Mouse (Mus musculus) adrenal gland, adult 18-20 months (tissue): Measurements from ENCODE around the gene Tbxas1. TPM values are rescaled to one million over a fixed set of nuclear protein-coding genes. Genes with fewer than 3 reads are reported as not detected.

ENCODE experiments used
- DNase-seq, 2 experiments: peaks; one replicate each; pipeline ENCODE4 v3.0.0; 2021 to 2022; ENCODE audit warnings: low spot score in 2 of 2
- long read RNA-seq, 2 experiments: library from polyadenylated mRNA; stranded (forward); transcript quantifications; one replicate each; pipeline ENCODE4 v2.0.0; 2021
- total RNA-seq, 2 experiments: library from RNA; stranded (reverse); gene quantifications; 1 replicate in 1 of 2; 2 replicates in 1 of 2; pipeline ENCODE4 v1.2.3; 2021

Gene Tbxas1
- 1 to 10 TPM; 6.4 to 6.6 TPM for total RNA-seq
- long read RNA-seq, experiment 1, partial matches to known transcripts: 0 of 4 reads
- long read RNA-seq, experiment 1, other reads (novel, unspliced or antisense): 2 of 4 reads
- long read RNA-seq, experiment 2, partial matches to known transcripts: 0 of 10 reads
- long read RNA-seq, experiment 2, other reads (novel, unspliced or antisense): 9 of 10 reads

DNA sequence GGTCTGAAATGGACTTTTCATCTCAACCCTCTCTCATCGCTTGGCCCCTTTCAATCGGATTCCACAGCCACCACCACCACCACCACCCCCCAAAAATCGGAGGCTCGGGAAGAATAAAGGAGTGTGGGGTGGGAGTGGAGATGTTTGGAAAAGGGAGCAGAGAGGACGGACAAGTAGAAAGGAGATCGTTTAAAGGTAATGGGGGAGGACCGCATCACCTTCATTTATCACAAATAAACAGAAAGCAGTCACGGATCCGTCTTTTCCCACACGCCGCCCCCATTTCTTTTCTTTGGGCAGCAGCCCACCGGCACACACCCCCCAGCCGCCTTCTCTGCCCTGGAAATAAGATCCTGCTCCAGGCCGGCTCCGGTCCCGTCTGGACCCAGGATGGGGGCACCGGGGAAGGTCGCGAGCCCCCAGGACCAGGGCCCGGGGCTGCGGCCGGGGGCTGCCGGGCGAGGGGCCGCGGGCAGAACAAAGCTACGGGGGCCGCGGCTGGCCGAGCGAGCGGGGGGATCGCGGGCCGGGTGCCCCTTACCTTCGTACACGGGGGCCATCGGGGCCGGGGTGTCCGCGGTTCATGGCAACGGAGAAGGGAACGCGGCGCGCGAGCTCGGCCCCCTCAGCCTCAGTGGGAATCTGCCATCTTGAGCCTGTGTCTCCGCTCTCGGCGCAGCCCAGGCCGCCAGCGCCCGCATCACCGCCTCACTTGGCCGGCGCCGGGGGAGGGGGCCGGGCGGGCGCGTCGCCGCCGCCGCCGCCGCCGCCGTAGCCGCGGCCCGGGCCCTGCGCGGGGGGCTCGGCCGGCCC is at the start of gene Tbxas1:
TSS of gene Tbxas1 (plus strand) at position 147 of the 813 bp plus-strand sequence.
- DNase-seq: peak; percentile 47 to 62

GRCm38 (mm10) chr6:38825886-38826285 is 49.3 kb upstream of the Tbxas1 start:
- DNase-seq: no peak

DNA sequence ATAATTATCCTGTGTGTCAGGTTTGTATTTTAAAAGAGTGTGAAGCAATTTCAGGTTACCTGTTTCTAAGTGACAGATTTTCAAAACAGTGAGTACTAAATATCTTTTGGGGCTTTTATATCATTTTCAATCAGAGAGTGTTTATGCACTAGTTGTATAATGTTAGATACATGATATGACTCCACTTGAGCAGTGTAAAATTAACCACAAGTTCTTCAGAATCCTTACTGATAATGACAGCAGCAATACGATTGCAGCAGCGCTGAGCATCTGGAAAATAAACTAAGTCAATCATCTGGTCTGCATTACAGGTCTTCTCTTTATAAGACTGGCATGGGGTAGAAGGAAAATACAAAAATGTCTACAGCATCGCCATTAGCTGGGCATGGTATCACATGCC is 48.3 kb upstream of the Tbxas1 start:
- DNase-seq: no peak

DNA sequence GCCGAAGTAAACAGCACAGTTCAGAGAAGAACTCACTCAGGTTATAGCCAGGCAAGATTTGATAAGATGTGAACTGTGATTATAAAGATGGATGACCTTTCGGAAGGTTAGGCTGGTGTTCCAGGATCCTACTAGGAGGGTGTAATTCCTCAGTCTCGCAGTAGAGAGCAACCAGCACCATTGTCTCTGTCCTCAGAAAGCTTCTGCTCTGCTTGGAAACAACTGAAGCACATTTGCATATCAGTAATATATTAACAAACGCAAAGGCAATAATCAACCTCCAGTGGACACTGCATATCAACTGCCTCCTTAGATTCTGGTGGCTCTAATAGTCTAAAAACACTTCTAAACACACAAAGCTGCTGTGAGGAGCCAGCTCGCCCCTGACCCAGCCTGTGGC is 47.8 kb upstream of the Tbxas1 start:
- no peak for DNase-seq

DNA sequence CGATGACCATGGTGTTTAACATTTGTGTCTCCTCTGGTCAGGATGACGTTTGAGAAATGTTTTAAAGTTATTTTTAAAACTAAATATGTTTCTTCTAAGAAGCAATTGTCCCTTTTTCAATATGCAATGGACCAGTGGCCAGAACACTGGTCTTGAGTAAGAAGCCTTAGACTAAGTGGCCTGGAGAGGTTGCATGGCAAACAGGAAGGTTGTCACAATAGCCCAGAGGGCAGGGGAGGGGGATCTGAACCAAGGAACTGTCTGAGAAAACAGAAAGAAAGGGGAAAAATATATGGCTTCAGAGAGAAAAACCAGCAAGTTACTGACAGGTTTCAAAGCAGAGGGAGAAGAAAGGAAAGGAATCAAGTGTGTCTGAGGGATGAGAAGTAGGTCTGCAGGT is 47.0 kb upstream of the Tbxas1 start:
- no peak for DNase-seq

DNA sequence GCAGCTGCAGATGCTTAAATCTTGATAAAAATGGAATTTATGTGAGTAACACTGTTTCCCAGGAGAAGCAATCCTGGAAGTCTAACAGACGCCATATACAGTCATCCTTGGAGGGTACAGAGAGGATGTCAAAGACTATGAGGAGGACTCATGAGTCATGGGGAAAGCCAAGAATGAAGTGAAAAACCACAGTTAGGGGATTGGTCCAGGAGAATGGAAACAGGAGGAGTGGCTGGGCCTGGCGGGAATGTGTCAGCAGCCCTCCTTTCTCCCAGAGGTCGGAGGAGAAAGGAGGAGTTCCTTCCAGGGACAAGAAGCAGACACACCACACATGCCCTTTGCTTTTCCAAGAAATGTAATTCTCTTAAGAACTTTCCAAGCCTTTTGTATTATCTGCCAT is 45.8 kb upstream of the Tbxas1 start:
- no peak for DNase-seq

DNA sequence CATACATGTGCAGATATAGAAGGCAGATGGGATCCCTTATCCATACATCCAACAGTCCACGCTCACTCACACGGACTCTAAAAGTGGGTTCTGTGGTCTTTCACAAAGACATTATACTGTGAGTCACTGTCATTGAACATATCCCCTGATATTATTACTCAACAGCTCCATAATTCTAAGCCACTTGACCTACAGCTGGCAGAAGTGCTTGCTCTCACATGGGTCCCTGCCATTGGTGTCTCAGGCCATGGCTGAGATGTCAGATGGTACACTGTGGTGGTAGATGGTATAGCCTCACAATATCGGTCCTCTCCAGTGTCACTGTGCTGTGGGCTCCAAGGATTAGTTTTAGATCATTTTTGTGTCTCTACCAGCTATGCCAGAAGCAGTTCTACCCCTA is 41.5 kb upstream of the Tbxas1 start:
- peak in 1 of 2 experiments; percentile 14 for DNase-seq

DNA sequence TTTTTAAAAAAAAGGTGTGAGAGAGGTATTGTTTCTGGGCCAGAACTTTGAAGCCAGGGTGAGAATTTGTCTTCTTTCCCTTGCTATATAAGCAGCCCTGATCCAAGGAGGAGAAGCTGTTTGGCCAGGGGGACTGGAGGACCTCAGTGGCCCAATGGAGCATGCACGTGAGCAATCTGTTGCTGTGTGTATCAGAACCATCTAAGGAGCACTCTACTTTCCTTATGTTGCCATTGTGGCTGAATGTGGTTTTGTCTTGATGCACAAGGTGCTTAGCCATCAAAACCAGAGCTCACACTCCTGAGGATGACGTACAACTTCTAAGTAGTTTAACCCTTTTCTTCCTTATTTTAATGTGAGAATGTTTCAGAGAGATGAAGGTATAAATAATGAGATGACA is 40.5 kb upstream of the Tbxas1 start:
- peak in 1 of 2 experiments; percentile 8 for DNase-seq

GRCm38 (mm10) chr6:38835217-38835616 is 40.0 kb upstream of the Tbxas1 start:
- DNase-seq: peak in 1 of 2 experiments; percentile 5

DNA sequence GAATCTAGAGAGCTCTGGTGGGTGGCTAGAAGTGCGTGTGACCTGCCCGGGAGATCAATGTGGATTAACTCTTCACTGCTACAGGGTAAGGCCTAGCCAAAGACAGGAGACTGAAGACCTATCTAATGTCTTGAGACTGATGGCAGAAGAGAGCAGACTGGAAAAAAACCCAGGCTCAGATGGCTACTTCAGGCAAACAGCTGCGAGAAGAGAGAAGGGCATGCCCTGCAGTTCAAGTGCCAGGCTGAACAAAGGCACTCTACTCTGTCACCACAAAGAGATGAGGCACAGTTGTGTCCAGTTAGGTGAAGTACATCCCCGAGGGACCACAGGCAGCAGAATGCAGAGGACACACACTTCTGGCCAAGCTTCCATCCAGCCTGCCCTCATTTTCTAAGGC is 37.1 kb upstream of the Tbxas1 start:
- DNase-seq: peak in 1 of 2 experiments; percentile 12

DNA sequence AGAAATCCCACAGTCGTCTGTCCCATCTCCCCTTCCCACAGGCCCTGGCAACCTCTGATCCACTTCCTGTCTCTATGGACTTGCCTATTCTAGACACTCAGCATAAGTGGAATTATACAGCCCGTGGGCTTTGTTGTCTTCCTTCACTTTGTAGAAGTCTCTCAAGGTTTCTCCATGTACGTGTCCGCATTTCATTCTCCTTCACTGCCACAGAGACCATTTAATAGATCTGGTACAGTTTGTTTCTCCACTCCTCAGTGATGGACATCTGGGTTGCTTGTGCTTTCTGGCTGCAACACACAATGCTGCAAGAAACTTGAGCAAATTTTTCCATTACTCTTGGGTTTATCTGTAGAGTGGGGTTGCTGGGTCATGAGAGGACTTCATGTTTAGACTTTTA is 35.3 kb upstream of the Tbxas1 start:
- DNase-seq: no peak

- no peak for DNase-seq
These were observed 34.8 kb upstream of the Tbxas1 start for GRCm38 (mm10) chr6:38840380-38840779.

- DNase-seq: no peak
These were observed 34.4 kb upstream of the Tbxas1 start for GRCm38 (mm10) chr6:38840780-38841179.

DNA sequence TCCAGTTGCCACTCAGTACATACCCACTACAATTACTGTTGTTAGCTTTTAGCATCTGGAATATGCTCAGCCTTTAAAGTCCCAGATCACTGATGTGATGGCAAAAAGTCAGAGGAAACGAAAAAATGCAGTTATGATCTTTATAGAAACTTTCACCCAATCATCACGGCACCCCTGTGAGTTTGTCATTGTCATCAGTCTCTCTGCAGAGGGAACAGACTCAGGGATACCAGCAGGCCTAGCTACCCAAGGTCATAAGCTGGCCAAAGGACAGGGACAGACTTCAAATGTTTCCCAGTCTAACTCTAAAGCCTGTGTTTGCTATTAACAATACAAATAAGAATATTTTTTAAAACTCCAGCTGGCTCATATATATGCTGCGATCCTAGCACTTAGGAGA is 33.7 kb upstream of the Tbxas1 start:
- DNase-seq: no peak

- DNase-seq: no peak
These were observed 30.1 kb upstream of the Tbxas1 start for GRCm38 (mm10) chr6:38845117-38845516.

- no peak for DNase-seq
These were observed 29.3 kb upstream of the Tbxas1 start for GRCm38 (mm10) chr6:38845876-38846275.

DNA sequence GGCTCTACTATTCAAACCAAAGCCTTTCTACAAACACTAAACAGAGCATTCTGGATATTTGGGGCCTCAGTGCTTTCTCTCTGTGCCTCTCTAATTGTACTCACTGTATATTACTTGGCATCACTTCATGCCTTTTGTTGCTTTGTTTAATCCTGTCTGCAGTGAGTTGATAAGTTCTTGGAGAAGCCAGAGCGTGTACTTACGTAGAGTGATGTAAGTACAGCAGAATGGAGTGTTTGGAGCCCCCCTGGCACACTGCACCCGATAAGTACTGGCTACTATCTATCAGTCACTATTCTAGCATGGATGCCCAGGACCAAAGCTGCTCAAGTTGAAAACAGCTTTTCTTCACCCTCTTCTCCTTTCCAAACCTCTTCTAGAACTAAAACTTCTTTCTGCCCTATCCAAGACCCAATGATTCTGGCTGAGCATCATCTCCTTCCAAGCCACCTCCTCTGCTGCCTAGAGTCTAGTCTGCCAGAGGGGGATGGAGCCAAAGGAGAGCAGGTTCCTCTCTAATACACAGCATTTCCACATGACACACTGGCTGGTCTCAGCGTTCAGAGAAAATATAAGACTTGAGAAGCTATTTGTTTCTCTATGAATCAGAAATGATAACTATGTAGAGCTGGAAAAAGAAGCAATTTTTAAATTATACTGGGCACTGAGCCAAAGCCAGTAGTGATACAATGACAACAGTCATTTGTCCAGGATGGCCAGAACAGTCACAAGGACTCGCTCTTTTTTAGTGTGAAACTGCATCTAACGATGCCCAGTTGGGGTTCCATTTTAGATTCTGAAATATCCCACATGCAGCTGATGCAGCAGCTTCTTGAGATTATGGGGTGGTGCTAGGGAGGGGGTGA is 28.6 kb upstream of the Tbxas1 start:
- DNase-seq: no peak

- no peak for DNase-seq
These were observed 27.8 kb upstream of the Tbxas1 start for GRCm38 (mm10) chr6:38847447-38847846.

DNA sequence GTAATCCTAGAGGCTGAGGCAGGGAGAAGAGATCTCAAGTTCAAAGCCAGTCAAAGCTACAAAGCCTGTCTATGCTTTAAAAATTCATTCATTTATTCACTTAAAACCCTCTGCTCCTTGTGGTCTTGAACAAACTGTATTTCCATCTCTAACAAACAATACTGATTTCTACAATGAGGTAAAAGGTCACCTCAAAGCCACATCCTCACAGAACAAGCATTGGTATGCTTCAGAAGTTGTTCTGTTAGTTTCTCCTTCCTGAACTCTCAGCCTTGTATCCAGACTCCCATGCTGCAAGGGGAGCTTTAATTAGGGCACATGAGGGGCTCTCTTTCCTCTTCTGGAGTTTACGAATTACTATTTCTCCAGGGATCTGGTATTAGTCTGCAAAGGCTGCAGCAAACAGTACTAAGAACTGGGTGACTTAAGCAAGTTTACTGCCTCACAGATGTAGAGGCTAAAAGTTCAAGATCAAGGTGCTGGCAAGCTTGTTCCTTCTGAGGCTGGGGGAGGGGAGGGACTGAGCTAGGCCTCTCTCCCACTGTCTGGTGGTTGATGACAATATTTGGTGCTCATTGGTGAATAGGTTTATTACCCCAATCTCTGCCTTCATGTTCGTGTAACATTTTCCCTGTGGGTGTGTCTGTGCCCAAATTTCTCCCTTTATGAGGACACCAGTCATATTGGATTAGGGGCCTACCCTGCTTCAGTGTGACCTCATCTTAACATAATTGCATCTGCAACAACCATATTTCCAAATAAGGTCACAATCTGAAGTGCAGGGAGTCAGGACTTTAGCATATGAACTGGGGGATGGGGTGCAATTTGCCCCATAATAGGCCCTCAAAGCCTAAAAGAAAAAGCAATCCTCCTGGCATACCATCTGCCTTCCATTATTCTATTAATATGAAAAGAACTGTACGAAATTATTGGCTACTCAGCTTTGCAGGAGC is 27.0 kb upstream of the Tbxas1 start:
- no peak for DNase-seq

DNA sequence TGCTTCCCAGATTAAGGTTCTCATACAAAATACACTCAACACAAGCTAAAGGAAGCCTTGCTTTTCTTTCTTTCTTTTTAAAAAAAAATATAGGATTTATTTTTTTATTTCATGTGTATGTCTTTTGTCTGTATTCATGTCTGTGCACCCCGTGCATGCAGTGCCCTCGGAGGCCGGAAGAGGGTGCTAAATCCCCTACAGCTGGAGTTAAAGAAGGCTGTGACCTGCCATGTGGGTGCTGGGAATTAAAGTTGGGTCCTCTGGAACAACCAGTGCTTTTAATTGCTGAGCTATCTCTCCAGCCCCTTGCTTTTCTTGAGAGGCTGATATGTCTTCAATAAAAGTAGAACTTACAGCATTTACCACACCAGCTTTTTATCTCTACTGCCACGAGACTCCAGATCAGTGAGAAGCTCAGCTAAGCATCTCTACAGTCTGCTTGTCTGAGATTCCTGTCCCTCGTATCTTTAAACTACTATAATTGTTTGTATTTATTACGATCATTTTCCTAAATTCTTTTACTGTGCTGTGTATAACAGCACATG is 24.4 kb upstream of the Tbxas1 start:
- no peak for DNase-seq
